Mouse (Mus musculus) embryonic facial prominence, embryonic 11.5 days (tissue): ENCODE measurements around the gene Rsph3a. TPM values are rescaled to one million over a fixed set of nuclear protein-coding genes. Genes with fewer than 3 reads are reported as not detected.
"Not testable (repeated sequence)": the region's sequence is repeated elsewhere in the genome, so short reads cannot be mapped to it uniquely, and the experiment has no call there.

Experiments used
- ATAC-seq: fragments of 200-750 bp; cut with Nextera tagmentation; replicated peaks from 2 replicates; pipeline ENCODE4 v1.8.0; 2017; ENCODE audit warnings: low read depth; ENCODE audit not compliant: insufficient number of reproducible peaks, low FRiP score, low TSS enrichment
- DNase-seq: peaks from one replicate; pipeline ENCODE4 v3.0.0-alpha.2; 2015; ENCODE audit warnings: low spot score
- H3K27ac ChIP-seq: fragments of 300-500 bp; sonication (generic); replicated peaks from 2 replicates; pipeline ENCODE4 v1.5.1; 2014; ENCODE audit warnings: mild to moderate bottlenecking, low read depth, low read length, control low read depth
- H3K27me3 ChIP-seq: fragments of 300-500 bp; sonication (generic); 2 replicates; pipeline ENCODE4 v1.6.1; 2014; ENCODE audit warnings: mild to moderate bottlenecking, low read length, moderate library complexity, mixed read lengths; ENCODE audit not compliant: control insufficient read depth, insufficient read depth
- H3K36me3 ChIP-seq: fragments of 300-500 bp; sonication (generic); replicated peaks from 2 replicates; pipeline ENCODE4 v1.6.1; 2014; ENCODE audit warnings: low read depth, mild to moderate bottlenecking, low read length, moderate library complexity, mixed read lengths; ENCODE audit not compliant: control insufficient read depth, insufficient read depth
- H3K4me1 ChIP-seq: fragments of 300-500 bp; sonication (generic); 2 replicates; pipeline ENCODE4 v1.6.1; 2014; ENCODE audit warnings: low read length, mixed read lengths; ENCODE audit not compliant: control insufficient read depth, insufficient read depth
- H3K4me2 ChIP-seq: fragments of 300-500 bp; sonication (generic); 2 replicates; pipeline ENCODE4 v1.6.1; 2014; ENCODE audit warnings: low read depth, mild to moderate bottlenecking, control low read depth, low read length, moderate library complexity
- H3K4me3 ChIP-seq: fragments of 300-500 bp; sonication (generic); 2 replicates; pipeline ENCODE4 v1.5.1; 2014; ENCODE audit warnings: low read depth, low read length, control low read depth
- H3K9ac ChIP-seq: fragments of 300-500 bp; sonication (generic); replicated peaks from 2 replicates; pipeline ENCODE4 v1.6.1; 2014; ENCODE audit warnings: mild to moderate bottlenecking, control low read depth, low read length
- H3K9me3 ChIP-seq: fragments of 300-500 bp; sonication (generic); replicated peaks from 2 replicates; pipeline ENCODE4 v1.6.1; 2016; ENCODE audit warnings: mild to moderate bottlenecking, low read length, inconsistent platforms, mixed read lengths; ENCODE audit not compliant: control insufficient read depth
- WGBS: fragments of 180-500 bp; shearing (Covaris S2); extraction: QIAGEN DNeasy Blood & Tissue Kit; methylation state at CpG from one replicate; pipeline ENCODE4 v1.1.7; 2014; 5-methylcytosine and 5-hydroxymethylcytosine counted together
- polyA plus RNA-seq: library from polyadenylated mRNA; unstranded; fragments of >200 nt; fragmentation: Nextera tagmentation; extraction: Ambion mirVana; gene quantifications from 2 replicates; pipeline ENCODE4 v1.2.1, GENCODE M21; 2014

Gene Rsph3a
- polyA plus RNA-seq, 1 experiment from 2014 or later: 46.0 TPM

- 89% methylated on average over 13 of the region's 13 CpGs for WGBS
- no peak for ATAC-seq
- Histone ChIP-seq H3K9me3 (no peaks in the 10 kb centered on the region), H3K27me3 (no peaks in the 10 kb centered on the region), H3K36me3 (no peaks in the 10 kb centered on the region), H3K4me3 (no peak overlapping the region), H3K4me1 (no peaks in the 10 kb centered on the region), H3K27ac (no peak overlapping the region), H3K4me2 (no peak overlapping the region), H3K9ac (no peak overlapping the region)
- no peak for DNase-seq
Measured at GRCm38 (mm10) chr17:7924185-7924725, 21.2 kb upstream of the Rsph3a start.

GRCm38 (mm10) chr17:7925413-7926160 is 19.8 kb upstream of the Rsph3a start, which contains the start of gene Tagap:
Tagap (plus strand) TSS chr17:7926000.
- WGBS: 61% methylated on average over 13 of the region's 13 CpGs
- ATAC-seq: no peak
- H3K4me1 ChIP-seq: no peaks in the 10 kb centered on the region
- H3K36me3 ChIP-seq: no peaks in the 10 kb centered on the region
- H3K9ac ChIP-seq: no peak within 1 kb of the TSS
- H3K4me3 ChIP-seq: no peak within 1 kb of the TSS
- no peak for DNase-seq
- no peak within 1 kb of the TSS for H3K27ac ChIP-seq
- no peaks in the 10 kb centered on the region for H3K27me3 ChIP-seq
- no peak within 1 kb of the TSS for H3K4me2 ChIP-seq
- H3K9me3 ChIP-seq: no peaks in the 10 kb centered on the region

- 70% methylated on average over 24 of the region's 24 CpGs for WGBS
Measured at GRCm38 (mm10) chr17:7927582-7928535, 17.6 kb upstream of the Rsph3a start.

GRCm38 (mm10) chr17:7928662-7929061 is 16.8 kb upstream of the Rsph3a start:
- no peak overlapping the region for H3K27ac ChIP-seq
- H3K4me2 ChIP-seq: no peak overlapping the region
- 88% methylated on average over 6 of the region's 6 CpGs for WGBS
- ATAC-seq (no peak), DNase-seq (no peak)
- no peak overlapping the region for H3K9ac ChIP-seq
- H3K4me3 ChIP-seq: no peak overlapping the region
- no peaks in the 10 kb centered on the region for H3K27me3 ChIP-seq
- no peaks in the 10 kb centered on the region for H3K9me3 ChIP-seq
- H3K4me1 ChIP-seq: no peaks in the 10 kb centered on the region
- H3K36me3 ChIP-seq: no peaks in the 10 kb centered on the region

More at GRCm38 (mm10) chr17:7927582-7928535, 17.6 kb upstream of the Rsph3a start:
- ATAC-seq (no peak), DNase-seq (peak; percentile 62)
- Histone ChIP-seq H3K4me3 (no peak overlapping the region), H3K4me2 (no peak overlapping the region), H3K4me1 (no peaks in the 10 kb centered on the region), H3K27ac (no peak overlapping the region), H3K9ac (no peak overlapping the region), H3K9me3 (no peaks in the 10 kb centered on the region), H3K36me3 (no peaks in the 10 kb centered on the region), H3K27me3 (no peaks in the 10 kb centered on the region)

- Histone ChIP-seq H3K27me3 (no peaks in the 10 kb centered on the region), H3K36me3 (no peaks in the 10 kb centered on the region), H3K9ac (no peak overlapping the region), H3K27ac (no peak overlapping the region), H3K4me3 (no peak overlapping the region), H3K4me1 (no peaks in the 10 kb centered on the region), H3K4me2 (no peak overlapping the region), H3K9me3 (no peaks in the 10 kb centered on the region)
- DNase-seq: no peak
- 30% methylated on average over 8 of the region's 8 CpGs for WGBS
- ATAC-seq: no peak
Measured at GRCm38 (mm10) chr17:7929279-7929678, 16.1 kb upstream of the Rsph3a start.

GRCm38 (mm10) chr17:7931096-7931990 is 14.1 kb upstream of the Rsph3a start:
- Histone ChIP-seq H3K27ac (no peak overlapping the region), H3K4me3 (no peak overlapping the region), H3K27me3 (no peaks in the 10 kb centered on the region), H3K9ac (no peak overlapping the region), H3K36me3 (no peaks in the 10 kb centered on the region), H3K9me3 (no peaks in the 10 kb centered on the region), H3K4me2 (no peak overlapping the region), H3K4me1 (no peaks in the 10 kb centered on the region)
- DNase-seq (peak; percentile 45), ATAC-seq (no peak)
- WGBS: 79% methylated on average over 13 of the region's 13 CpGs

- not testable (repeated sequence) for H3K9me3 ChIP-seq, DNase-seq, H3K4me1 ChIP-seq, H3K4me2 ChIP-seq, H3K27ac ChIP-seq, H3K9ac ChIP-seq, H3K27me3 ChIP-seq, H3K36me3 ChIP-seq, ATAC-seq, H3K4me3 ChIP-seq
- 68% methylated on average over 3 of the region's 8 CpGs for WGBS
Measured at GRCm38 (mm10) chr17:7932121-7932520, 13.3 kb upstream of the Rsph3a start.
